Mouse (Mus musculus) hindbrain, embryonic 16.5 days (tissue): ENCODE measurements at regions not wholly inside any gene's neighbourhood (a gene's known extent, or its start where the extent isn't known, plus 50 kb on each side); places are given as distances from the start of the nearest gene placed in this dataset.

Experiments used
- ATAC-seq: fragments of 200-750 bp; cut with Nextera tagmentation; 2 replicates; pipeline ENCODE4 v1.8.0; 2017; ENCODE audit warnings: moderate TSS enrichment, moderate library complexity
- H3K27ac ChIP-seq: fragments of 300-500 bp; sonication (generic); 2 replicates; pipeline ENCODE4 v1.5.1; 2014; ENCODE audit warnings: low read depth, mild to moderate bottlenecking, control low read depth, low read length, moderate library complexity
- H3K27me3 ChIP-seq: fragments of 300-500 bp; sonication (generic); replicated peaks from 2 replicates; pipeline ENCODE4 v1.6.1; 2014; ENCODE audit warnings: low read length; ENCODE audit not compliant: control insufficient read depth, insufficient read depth
- H3K36me3 ChIP-seq: fragments of 300-500 bp; sonication (generic); 2 replicates; pipeline ENCODE4 v1.6.1; 2014; ENCODE audit warnings: mild to moderate bottlenecking, low read length, moderate library complexity, mixed read lengths; ENCODE audit not compliant: control insufficient read depth, insufficient read depth
- H3K4me1 ChIP-seq: fragments of 300-500 bp; sonication (generic); 2 replicates; pipeline ENCODE4 v1.6.1; 2014; ENCODE audit warnings: low read depth, low read length; ENCODE audit not compliant: control insufficient read depth, insufficient read depth
- H3K4me2 ChIP-seq: fragments of 300-500 bp; sonication (generic); 2 replicates; pipeline ENCODE4 v1.6.1; 2014; ENCODE audit warnings: mild to moderate bottlenecking, low read length, control low read depth, moderate library complexity
- H3K4me3 ChIP-seq: fragments of 300-500 bp; sonication (generic); 2 replicates; pipeline ENCODE4 v1.5.1; 2014; ENCODE audit warnings: mild to moderate bottlenecking, low read length, control low read depth, moderate library complexity
- H3K9ac ChIP-seq: fragments of 300-500 bp; sonication (generic); 2 replicates; pipeline ENCODE4 v1.6.1; 2014; ENCODE audit warnings: low read depth, mild to moderate bottlenecking, control low read depth, low read length, moderate library complexity
- H3K9me3 ChIP-seq: fragments of 300-500 bp; sonication (generic); 2 replicates; pipeline ENCODE4 v1.6.1; 2014; ENCODE audit warnings: mild to moderate bottlenecking, low read length, moderate library complexity; ENCODE audit not compliant: control insufficient read depth
- WGBS: fragments of 180-500 bp; shearing (Covaris S2); extraction: QIAGEN DNeasy Blood & Tissue Kit; methylation state at CpG from one replicate; pipeline ENCODE4 v1.1.7; 2014; 5-methylcytosine and 5-hydroxymethylcytosine counted together

DNA sequence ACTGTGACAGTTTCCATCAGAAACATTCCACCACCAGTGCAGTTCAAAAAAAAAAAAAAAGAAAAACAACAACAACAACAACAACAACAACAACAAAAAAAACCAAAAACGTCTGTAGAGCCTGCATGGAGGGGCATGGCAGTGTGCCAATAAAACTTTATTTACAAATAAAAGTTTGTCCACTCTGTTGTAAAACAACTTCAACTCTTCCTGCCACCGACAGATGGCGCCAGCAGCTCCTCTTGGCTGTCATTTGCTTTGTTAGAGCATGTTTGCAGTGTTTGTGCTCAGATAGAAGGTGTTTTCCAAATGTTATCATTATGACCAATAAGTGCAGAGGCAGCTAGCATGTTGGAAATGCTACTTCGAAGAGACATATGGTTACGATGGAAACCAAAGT is 179.0 kb upstream of the Gjb5 start:
- Histone ChIP-seq H3K4me1 (no peaks in the 10 kb centered on the region), H3K27ac (no peak overlapping the region), H3K4me2 (no peak overlapping the region), H3K4me3 (no peak overlapping the region), H3K9me3 (no peaks in the 10 kb centered on the region), H3K36me3 (no peaks in the 10 kb centered on the region), H3K27me3 (no peaks in the 10 kb centered on the region), H3K9ac (no peak overlapping the region)
- no peak for ATAC-seq
- WGBS: 48% methylated on average over 5 of the region's 5 CpGs

DNA sequence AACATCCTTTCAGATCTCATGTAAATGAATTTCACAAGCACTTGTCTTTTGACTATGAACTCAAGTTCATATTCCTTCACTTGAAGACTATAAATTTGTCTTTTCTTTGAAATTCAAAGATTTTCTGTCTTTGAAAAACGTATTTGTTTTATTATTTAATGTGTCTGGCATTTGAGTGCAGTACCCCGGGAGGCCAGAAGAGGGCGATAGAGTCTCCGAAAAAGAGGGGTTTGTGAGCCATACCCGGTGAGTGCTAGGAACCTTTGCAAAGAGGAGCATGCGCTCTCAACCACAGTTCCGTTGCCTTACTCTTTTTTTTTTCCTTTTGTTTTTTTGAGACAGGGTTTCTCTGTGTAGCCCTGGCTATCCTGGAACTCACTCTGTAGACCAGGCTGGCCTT is 177.6 kb upstream of the Gjb5 start:
- ATAC-seq: no peak
- Histone ChIP-seq H3K27ac (no peak overlapping the region), H3K4me1 (no peaks in the 10 kb centered on the region), H3K9ac (no peak overlapping the region), H3K4me2 (no peak overlapping the region), H3K36me3 (no peaks in the 10 kb centered on the region), H3K4me3 (no peak overlapping the region), H3K9me3 (no peaks in the 10 kb centered on the region), H3K27me3 (no peaks in the 10 kb centered on the region)
- WGBS: 78% methylated on average over 7 of the region's 7 CpGs

DNA sequence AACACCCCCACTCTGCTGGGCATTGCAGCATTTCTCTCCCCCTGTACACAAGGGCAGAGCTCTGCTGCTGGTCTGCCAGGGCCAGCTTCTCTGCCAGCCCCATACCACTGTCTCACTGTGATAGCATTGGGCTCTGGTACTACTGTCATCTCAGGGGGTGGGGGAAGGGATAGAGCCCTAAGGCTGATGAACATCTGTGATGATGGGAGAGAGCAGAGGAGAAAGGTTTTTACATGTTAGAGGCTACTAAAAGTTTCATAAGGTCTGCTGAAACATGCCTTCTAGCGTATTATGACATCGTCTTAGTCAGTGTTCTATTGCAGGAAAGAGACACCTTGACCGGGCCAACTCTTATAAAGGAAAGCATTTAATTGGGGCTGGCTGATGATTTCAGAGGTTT is 176.4 kb upstream of the Gjb5 start:
- H3K4me2 ChIP-seq: no peak overlapping the region
- no peak for ATAC-seq
- H3K4me3 ChIP-seq: no peak overlapping the region
- no peak overlapping the region for H3K9ac ChIP-seq
- no peaks in the 10 kb centered on the region for H3K4me1 ChIP-seq
- H3K9me3 ChIP-seq: no peaks in the 10 kb centered on the region
- no peaks in the 10 kb centered on the region for H3K36me3 ChIP-seq
- no peaks in the 10 kb centered on the region for H3K27me3 ChIP-seq
- WGBS: 93% methylated on average over 3 of the region's 3 CpGs
- H3K27ac ChIP-seq: no peak overlapping the region

- Histone ChIP-seq H3K36me3 (no peaks in the 10 kb centered on the region), H3K9me3 (no peaks in the 10 kb centered on the region), H3K4me2 (no peak overlapping the region), H3K9ac (no peak overlapping the region), H3K27ac (no peak overlapping the region), H3K4me1 (no peaks in the 10 kb centered on the region), H3K4me3 (no peak overlapping the region), H3K27me3 (no peaks in the 10 kb centered on the region)
- 65% methylated on average over 4 of the region's 4 CpGs for WGBS
- no peak for ATAC-seq
Observed at GRCm38 (mm10) chr4:127533726-127534125, 175.7 kb upstream of the Gjb5 start.

DNA sequence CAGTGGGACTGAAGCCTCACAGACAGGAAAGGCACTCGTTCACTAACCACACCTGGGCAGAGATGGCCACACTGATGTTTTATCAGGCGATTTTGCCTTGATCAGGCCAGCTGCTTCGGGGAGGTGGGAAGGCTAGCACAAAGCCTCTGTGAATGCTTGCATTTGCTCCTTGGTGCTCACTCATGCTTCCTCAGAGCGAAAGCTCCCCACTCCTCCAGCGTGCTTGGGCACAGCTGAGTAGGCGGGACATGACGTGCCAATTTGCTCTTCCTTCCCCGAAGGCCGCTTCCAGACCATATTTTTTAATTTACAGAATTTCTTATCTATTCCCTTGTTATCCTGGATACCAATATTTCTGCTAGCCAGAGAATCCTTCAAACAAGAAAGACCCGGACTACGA is 172.8 kb upstream of the Gjb5 start:
- Histone ChIP-seq H3K27ac (no peak overlapping the region), H3K4me3 (no peak overlapping the region), H3K27me3 (no peaks in the 10 kb centered on the region; the same call in 1 of the 2 replicates), H3K9me3 (no peaks in the 10 kb centered on the region), H3K36me3 (no peaks in the 10 kb centered on the region), H3K9ac (no peak overlapping the region), H3K4me1 (no peaks in the 10 kb centered on the region), H3K4me2 (no peak overlapping the region)
- WGBS: 79% methylated on average over 11 of the region's 11 CpGs
- ATAC-seq: no peak

DNA sequence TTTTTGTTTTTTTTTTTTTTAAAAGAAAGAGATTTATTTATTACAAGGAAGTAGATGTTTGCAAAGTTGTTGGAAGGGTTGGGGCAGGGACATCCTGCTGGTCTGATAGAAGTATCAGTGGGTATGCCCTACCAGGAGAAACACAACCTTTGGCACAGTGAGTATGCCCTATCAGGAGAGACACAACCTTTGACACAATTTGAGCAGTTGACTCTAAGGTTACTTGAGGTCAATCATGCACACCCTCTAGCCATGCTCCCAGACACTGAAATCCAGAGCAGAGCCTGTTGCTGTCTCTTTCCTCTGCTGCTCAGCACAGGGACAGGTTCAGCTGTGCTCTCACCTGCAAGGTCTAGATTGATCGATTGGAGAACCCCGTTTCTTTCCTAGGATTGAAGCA is 164.2 kb upstream of the Gjb5 start:
- ATAC-seq: no peak
- 90% methylated on average over 2 of the region's 2 CpGs for WGBS
- Histone ChIP-seq H3K27me3 (no peaks in the 10 kb centered on the region; the same call in 1 of the 2 replicates), H3K27ac (no peak overlapping the region), H3K9me3 (no peaks in the 10 kb centered on the region), H3K4me2 (no peak overlapping the region), H3K9ac (no peak overlapping the region), H3K4me1 (no peaks in the 10 kb centered on the region), H3K4me3 (no peak overlapping the region), H3K36me3 (no peaks in the 10 kb centered on the region)

GRCm38 (mm10) chr4:127517978-127518377 is 160.0 kb upstream of the Gjb5 start:
- no peaks in the 10 kb centered on the region for H3K9me3 ChIP-seq
- no peak overlapping the region for H3K27ac ChIP-seq
- no peak overlapping the region for H3K9ac ChIP-seq
- WGBS: 93% methylated on average over 1 of the region's 1 CpGs
- H3K27me3 ChIP-seq: no peaks in the 10 kb centered on the region
- H3K36me3 ChIP-seq: no peaks in the 10 kb centered on the region
- H3K4me1 ChIP-seq: no peaks in the 10 kb centered on the region
- no peak overlapping the region for H3K4me3 ChIP-seq
- ATAC-seq: no peak
- no peak overlapping the region for H3K4me2 ChIP-seq

GRCm38 (mm10) chr4:127517539-127517938 is 159.6 kb upstream of the Gjb5 start:
- 89% methylated on average over 7 of the region's 7 CpGs for WGBS
- ATAC-seq: no peak

DNA sequence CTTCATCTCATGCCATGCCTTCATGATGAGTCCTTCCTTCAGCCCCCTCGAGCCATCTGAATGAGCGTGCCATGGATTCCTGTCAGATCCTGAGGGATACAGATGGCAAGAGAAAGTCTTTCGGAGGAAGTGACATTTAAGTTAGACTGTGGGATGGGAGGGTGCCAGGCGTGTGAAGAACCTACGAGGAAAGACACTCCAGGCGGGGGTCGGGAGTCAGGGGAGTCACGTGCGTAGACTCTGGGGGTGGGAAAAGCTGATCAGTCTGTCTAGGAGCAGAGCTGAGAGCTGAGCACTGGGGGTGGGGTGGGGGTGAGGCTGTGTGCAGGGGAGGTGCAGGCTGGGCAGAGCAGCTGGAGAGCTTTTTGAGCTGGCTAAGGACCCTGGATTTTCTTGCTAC is 152.0 kb upstream of the Gjb5 start:
- H3K36me3 ChIP-seq: no peaks in the 10 kb centered on the region
- H3K27me3 ChIP-seq: no peaks in the 10 kb centered on the region
- no peak overlapping the region for H3K4me2 ChIP-seq
- H3K9me3 ChIP-seq: no peaks in the 10 kb centered on the region
- no peak overlapping the region for H3K4me3 ChIP-seq
- no peak overlapping the region for H3K27ac ChIP-seq
- no peak overlapping the region for H3K9ac ChIP-seq
- ATAC-seq: no peak
- WGBS: 84% methylated on average over 9 of the region's 9 CpGs
- H3K4me1 ChIP-seq: no peaks in the 10 kb centered on the region

More at GRCm38 (mm10) chr4:127517539-127517938, 159.6 kb upstream of the Gjb5 start:
- Histone ChIP-seq H3K27me3 (no peaks in the 10 kb centered on the region), H3K9me3 (no peaks in the 10 kb centered on the region), H3K4me3 (no peak overlapping the region), H3K9ac (no peak overlapping the region), H3K4me1 (no peaks in the 10 kb centered on the region), H3K36me3 (no peaks in the 10 kb centered on the region), H3K27ac (no peak overlapping the region), H3K4me2 (no peak overlapping the region)

DNA sequence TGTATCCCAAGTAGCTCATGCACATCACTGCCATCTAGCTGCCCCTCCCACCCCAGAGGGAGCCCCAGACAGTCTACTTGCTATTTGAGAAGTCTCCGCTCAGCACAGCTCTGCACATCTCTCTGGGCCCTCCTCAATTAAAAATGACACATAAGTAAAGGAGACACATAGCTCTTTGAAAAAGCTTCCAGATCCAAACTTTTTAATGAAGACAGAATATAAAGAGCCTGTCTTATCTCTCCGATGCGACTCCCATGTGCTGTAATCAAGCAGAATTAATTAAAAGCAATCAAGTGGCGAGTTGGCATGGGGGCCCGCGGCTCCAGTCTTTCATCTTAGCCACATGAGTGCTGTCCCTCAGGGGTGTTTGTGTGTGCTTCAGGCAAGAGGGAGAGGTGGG is 144.6 kb upstream of the Gjb5 start:
- peak; percentile 37; the same call in 1 of the 2 replicates for ATAC-seq
- 53% methylated on average over 6 of the region's 6 CpGs for WGBS

More for the DNA sequence above, 144.6 kb upstream of the Gjb5 start:
- no peak overlapping the region for H3K27ac ChIP-seq
- no peak overlapping the region for H3K4me3 ChIP-seq
- H3K4me2 ChIP-seq: no peak overlapping the region
- H3K27me3 ChIP-seq: no peaks in the 10 kb centered on the region
- H3K9ac ChIP-seq: no peak overlapping the region
- H3K36me3 ChIP-seq: no peaks in the 10 kb centered on the region
- H3K4me1 ChIP-seq: no peaks in the 10 kb centered on the region
- no peaks in the 10 kb centered on the region for H3K9me3 ChIP-seq
